Mouse (Mus musculus) erythroblast, embryonic 14.5 days (primary cell): ENCODE measurements around the gene Zkscan5. TPM values are rescaled to one million over a fixed set of nuclear protein-coding genes. Genes with fewer than 3 reads are reported as not detected.

Source experiments
- H3K27me3 ChIP-seq: 2 replicates; pipeline ENCODE4 v1.6.1; 2012; ENCODE audit warnings: inconsistent platforms; ENCODE audit not compliant: control insufficient read depth
- H3K36me3 ChIP-seq: 2 replicates; pipeline ENCODE4 v1.6.1; 2012; ENCODE audit warnings: mild to moderate bottlenecking, inconsistent platforms; ENCODE audit not compliant: control insufficient read depth
- H3K4me1 ChIP-seq: 2 replicates; pipeline ENCODE4 v1.6.1; 2012; ENCODE audit warnings: inconsistent platforms; ENCODE audit not compliant: control insufficient read depth
- H3K4me3 ChIP-seq: replicated peaks from 2 replicates; pipeline ENCODE3; 2012; ENCODE audit warnings: moderate library complexity, mild to moderate bottlenecking, inconsistent platforms
- H3K9me3 ChIP-seq: 2 replicates; pipeline ENCODE4 v1.6.1; 2012; ENCODE audit warnings: low read length, inconsistent platforms, mixed read lengths; ENCODE audit not compliant: control insufficient read depth
- GATA1 ChIP-seq: IDR thresholded peaks from 2 replicates; pipeline ENCODE4 v1.6.1; 2012; ENCODE audit warnings: low read length, inconsistent platforms, mixed read lengths
- TAL1 ChIP-seq: IDR thresholded peaks from 3 replicates; pipeline ENCODE4 v1.6.1; 2012; ENCODE audit warnings: low read length, inconsistent platforms, mixed read lengths
- polyA plus RNA-seq: library from polyadenylated mRNA; stranded (reverse); fragments of >175 nt; gene quantifications from 2 replicates; pipeline ENCODE4 v1.2.3, GENCODE M21; 2012

The Zkscan5 gene
- polyA plus RNA-seq, result 0.13 and 0.15 TPM in 2 replicates

DNA sequence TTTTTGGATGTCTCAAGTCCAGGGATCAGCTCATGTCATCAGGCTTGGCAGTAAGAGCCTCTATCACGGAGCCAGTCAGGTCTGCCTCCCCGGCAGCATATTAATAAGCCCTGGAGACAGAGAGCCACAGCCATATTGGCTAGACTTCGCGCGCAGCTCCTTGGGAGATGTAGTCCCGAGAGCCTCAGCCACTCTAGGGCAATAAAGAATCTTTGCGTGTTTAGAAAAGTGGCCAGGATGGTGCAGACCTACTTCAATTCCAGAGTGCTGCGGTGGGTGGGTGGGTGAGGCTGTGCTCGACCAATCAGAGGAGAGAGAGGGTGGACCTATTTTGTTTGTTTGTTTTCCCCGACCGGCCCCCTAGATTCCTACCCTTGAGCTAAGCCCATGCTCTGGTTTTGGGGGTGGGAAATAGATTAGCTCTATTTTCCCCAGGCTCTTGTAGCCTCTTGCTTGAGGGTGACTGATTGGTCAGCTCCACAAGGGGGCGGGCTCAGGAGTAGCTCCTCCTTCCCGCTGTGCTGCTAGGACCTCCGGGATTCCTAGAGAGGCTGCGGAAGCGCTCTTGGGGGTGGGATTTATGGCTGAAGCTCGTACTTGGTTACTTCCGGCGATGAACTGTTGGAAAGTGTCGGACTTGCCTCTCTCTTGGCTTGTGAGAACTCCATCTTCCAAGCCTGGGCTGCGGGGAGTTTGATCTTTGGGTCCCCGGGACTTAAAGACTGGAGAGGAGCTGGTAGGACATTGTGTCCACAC is at the start of gene Zkscan5:
Zkscan5 (plus strand) TSS at position 627 of the 756 bp plus-strand sequence.
- Histone ChIP-seq H3K4me3 (peak within 1 kb of the TSS; percentile 86), H3K9me3 (0 out of 2 replicates have a peak, but pooled peaks cover 2% of the 10 kb centered on the region), H3K36me3 (peaks cover 27% of the 10 kb centered on the region), H3K27me3 (no peaks in the 10 kb centered on the region), H3K4me1 (peaks cover 59% of the 10 kb centered on the region)
- TF ChIP-seq GATA1 (no peak), TAL1 (no peak)

DNA sequence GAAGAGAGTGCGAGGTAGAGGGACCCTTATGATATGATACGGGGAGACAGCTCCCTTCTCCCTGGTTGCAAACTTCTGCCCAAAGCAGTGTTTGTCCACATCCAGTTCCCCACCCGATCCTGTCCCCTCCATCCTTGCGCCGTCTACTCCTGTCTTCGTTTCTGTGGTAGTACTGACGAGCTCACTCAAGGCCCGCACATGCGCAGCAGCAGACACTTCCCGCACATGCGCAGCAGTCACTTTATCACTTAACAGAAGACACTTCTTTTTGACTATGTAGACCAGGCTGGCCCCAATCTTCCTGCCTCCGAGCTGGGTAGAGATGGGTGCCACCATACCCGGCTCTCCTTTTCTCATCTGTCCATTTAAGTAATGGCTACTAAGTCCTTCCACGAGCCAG is 43.0 kb upstream of the Zkscan5 start:
- Histone ChIP-seq H3K4me1 (peaks cover 25% of the 10 kb centered on the region), H3K27me3 (no peaks in the 10 kb centered on the region), H3K4me3 (no peak overlapping the region), H3K36me3 (peaks cover 83% of the 10 kb centered on the region), H3K9me3 (no peaks in the 10 kb centered on the region)
- TF ChIP-seq GATA1 (no peak), TAL1 (no peak)

GRCm38 (mm10) chr5:145164710-145165109 is 39.7 kb upstream of the Zkscan5 start:
- Histone ChIP-seq H3K9me3 (no peaks in the 10 kb centered on the region), H3K4me3 (no peak overlapping the region), H3K27me3 (no peaks in the 10 kb centered on the region), H3K36me3 (peaks cover 62% of the 10 kb centered on the region), H3K4me1 (peaks cover 44% of the 10 kb centered on the region)
- no peak for TF ChIP-seq GATA1
- TF ChIP-seq TAL1, result no peak

DNA sequence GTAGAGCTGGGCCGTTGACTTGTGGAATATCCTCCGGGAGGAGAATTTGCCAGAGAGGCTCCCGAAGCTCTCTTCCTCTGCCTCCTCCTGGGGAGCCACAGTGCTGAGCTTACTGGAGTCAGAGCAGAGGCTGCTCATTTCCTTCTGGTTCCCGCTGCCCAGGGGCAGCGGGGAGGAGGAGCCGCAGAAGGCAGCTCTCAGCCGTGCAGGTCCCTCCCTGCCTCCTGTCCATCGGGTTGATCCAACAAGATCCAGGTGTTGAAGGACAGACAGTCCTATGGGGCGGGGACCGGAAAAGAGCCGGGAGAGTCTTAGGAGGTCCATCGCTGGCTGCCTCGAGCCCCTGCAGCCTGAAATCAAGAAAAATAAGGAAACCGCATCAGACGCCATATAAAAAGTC is 39.2 kb upstream of the Zkscan5 start:
- no peak for TF ChIP-seq TAL1
- no peak for TF ChIP-seq GATA1
- Histone ChIP-seq H3K27me3 (no peaks in the 10 kb centered on the region), H3K9me3 (no peaks in the 10 kb centered on the region), H3K36me3 (peaks cover 61% of the 10 kb centered on the region), H3K4me3 (no peak overlapping the region), H3K4me1 (peaks cover 47% of the 10 kb centered on the region)

DNA sequence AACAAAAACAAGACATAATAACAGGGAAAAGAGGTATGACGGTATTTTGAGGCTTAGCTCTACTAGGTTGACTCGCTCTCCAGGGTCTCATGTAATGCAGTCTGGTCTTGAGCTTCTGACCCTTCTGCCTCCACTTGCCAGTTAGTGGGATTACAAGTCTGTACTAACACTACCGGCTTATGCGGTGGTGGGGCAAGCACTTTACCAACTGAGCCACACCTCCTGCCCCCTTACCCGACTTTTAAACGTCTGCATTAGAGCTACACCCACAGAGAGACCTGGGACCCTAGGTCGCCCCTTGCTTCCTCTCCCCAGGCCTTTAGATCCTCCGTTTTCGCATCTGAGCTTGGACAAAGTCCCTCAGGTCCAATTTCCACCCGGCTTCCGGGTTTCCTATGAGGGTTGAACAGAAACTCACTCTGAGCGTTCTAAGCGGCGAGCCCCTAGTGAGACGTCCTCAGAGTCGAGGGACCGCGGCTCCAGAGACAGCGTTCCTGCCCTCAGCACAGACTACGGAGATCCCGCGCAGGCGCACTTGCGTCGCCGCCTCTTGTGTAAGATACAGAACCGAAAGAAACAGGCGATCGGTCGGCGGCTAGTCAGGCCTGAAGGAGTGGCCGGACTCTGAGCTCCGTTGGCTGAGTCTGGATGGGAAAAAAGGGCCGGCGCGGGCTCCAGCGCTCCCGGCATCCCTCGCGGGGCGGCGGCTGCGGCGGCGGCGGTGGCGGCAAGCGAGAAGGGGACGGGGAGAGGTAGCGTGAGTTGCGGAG is 37.6 kb upstream of the Zkscan5 start, which contains the start of the genes Ptcd1 and Cpsf4:
Ptcd1 (minus strand) TSS at position 573 of the 770 bp plus-strand sequence.
Cpsf4 (plus strand) TSS at position 678 of the 770 bp plus-strand sequence.
- H3K4me3 ChIP-seq, result peak within 1 kb of the TSS; percentile 87
- peaks cover 61% of the 10 kb centered on the region for H3K36me3 ChIP-seq
- H3K9me3 ChIP-seq, result no peaks in the 10 kb centered on the region
- TF ChIP-seq GATA1 (no peak), TAL1 (no peak)
- no peaks in the 10 kb centered on the region for H3K27me3 ChIP-seq
- peaks cover 48% of the 10 kb centered on the region for H3K4me1 ChIP-seq

DNA sequence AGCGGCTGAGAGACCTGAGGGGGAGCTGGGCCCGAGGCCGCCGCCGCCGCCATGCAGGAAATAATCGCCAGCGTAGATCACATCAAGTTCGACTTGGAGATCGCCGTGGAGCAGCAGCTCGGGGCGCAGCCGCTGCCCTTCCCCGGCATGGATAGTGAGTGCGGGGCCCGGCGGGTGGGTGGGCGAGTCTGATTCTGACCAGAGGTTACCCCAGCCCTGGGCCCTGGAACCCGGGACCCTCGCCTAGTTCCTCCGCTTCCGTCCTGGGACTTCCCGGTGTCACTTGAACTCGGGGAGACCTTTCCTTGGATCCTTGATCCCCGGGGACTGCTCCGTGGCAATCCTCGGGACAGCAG is 37.1 kb upstream of the Zkscan5 start:
- Histone ChIP-seq H3K9me3 (no peaks in the 10 kb centered on the region), H3K36me3 (peaks cover 61% of the 10 kb centered on the region), H3K4me3 (peak overlapping the region; percentile 87), H3K4me1 (peaks cover 48% of the 10 kb centered on the region), H3K27me3 (no peaks in the 10 kb centered on the region)
- TF ChIP-seq GATA1 (no peak), TAL1 (no peak)

GRCm38 (mm10) chr5:145178461-145178980 is 25.8 kb upstream of the Zkscan5 start:
- H3K27me3 ChIP-seq, result no peaks in the 10 kb centered on the region
- peaks cover 6% of the 10 kb centered on the region for H3K4me1 ChIP-seq
- no peak overlapping the region for H3K4me3 ChIP-seq
- H3K9me3 ChIP-seq, result no peaks in the 10 kb centered on the region
- H3K36me3 ChIP-seq, result peaks cover 100% of the 10 kb centered on the region
- TF ChIP-seq TAL1 (no peak), GATA1 (no peak)

DNA sequence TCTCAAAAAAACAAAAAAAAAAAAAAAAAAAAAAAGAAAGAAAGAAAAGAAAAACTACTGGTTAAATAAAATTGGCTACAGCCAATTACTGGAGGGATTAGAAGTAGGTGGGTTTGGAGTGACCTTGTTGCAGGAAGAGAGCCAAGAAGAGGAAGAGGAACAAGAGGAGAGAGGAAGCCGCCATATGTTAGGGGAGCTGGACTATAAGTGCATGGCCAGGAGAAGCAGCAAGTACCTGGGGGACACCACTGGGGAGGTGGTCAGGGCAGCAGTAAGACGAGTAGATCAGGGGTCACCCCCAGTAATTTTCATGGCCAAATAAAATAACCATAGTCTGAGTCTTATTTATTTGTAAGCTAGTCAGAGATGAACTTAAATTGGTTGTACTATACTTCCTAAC is 19.1 kb upstream of the Zkscan5 start:
- no peak for TF ChIP-seq GATA1
- no peak for TF ChIP-seq TAL1
- no peaks in the 10 kb centered on the region for H3K9me3 ChIP-seq
- H3K36me3 ChIP-seq, result peaks cover 95% of the 10 kb centered on the region
- no peak overlapping the region for H3K4me3 ChIP-seq
- H3K4me1 ChIP-seq, result peaks cover 19% of the 10 kb centered on the region
- H3K27me3 ChIP-seq, result no peaks in the 10 kb centered on the region

DNA sequence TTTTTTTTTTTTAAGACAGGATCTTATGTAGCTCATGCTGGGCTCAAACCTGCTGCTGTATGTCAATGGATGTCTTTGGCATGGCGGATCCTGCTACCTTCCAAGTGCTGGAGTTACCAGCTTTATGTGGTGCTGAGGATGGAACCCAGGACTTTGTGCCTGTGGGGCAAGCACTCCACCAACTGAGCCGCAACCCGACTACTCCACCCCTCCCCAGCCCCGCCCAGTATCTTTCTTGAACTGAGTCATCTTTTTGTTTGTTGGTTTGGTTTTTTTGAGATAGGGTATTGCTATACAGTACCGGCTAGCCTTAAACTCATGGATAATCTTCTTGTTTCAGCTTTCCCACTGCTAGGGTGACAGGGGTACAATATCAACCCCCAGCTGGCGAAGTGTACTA is 14.9 kb upstream of the Zkscan5 start:
- no peaks in the 10 kb centered on the region for H3K27me3 ChIP-seq
- H3K36me3 ChIP-seq, result peaks cover 67% of the 10 kb centered on the region
- TF ChIP-seq GATA1, result no peak
- TF ChIP-seq TAL1, result no peak
- no peaks in the 10 kb centered on the region for H3K9me3 ChIP-seq
- H3K4me3 ChIP-seq, result peak overlapping the region; percentile 83
- peaks cover 35% of the 10 kb centered on the region for H3K4me1 ChIP-seq
